Mouse (Mus musculus) urinary bladder, postnatal 0 days (tissue): ENCODE data around the gene Gm20747. TPM values are rescaled to one million over a fixed set of nuclear protein-coding genes. Genes with fewer than 3 reads are reported as not detected.

Experiments used
- polyA plus RNA-seq: library from polyadenylated mRNA; unstranded; fragments of >200 nt; fragmentation: Nextera tagmentation; extraction: Ambion mirVana; gene quantifications from 2 replicates; pipeline ENCODE4 v1.2.1, GENCODE M21; 2015

Gm20747 gene
- not detected in 2 replicates for polyA plus RNA-seq

DNA sequence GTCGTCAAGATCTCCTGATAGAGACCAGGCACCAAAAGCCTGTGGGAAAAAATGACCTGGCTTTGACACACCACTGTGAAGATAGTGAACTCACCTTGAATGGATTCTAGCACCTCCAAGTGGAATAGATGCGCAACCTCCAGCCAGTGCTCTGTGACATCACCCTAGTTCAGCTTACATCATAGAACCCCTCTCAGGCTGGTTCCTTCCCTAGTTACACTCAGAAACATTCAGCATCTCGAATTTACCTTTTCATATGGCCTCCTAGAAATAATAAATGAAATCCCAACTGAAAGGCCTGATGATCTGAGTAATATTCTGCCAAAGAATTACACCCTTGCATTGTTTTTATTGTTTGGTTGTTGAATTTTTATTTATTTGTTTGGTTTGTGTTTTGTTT lies at the start of gene Gm20747:
Gene Gm20747 (minus strand): TSS at position 101 of the 400 bp plus-strand sequence.

